Mouse (Mus musculus) cerebellum, adult (tissue): ENCODE results near the gene Ehd1.

ENCODE experiments used
- ATAC-seq: cut with Nextera tagmentation; 2 replicates; pipeline ENCODE4 v1.9.2; 2017; ENCODE audit warnings: mild to moderate bottlenecking, moderate library complexity, mixed read lengths; ENCODE audit not compliant: insufficient number of reproducible peaks, low FRiP score, low TSS enrichment

Gene Ehd1

GRCm38 (mm10) chr19:6253021-6253420, 23.5 kb upstream of the Ehd1 start:
- ATAC-seq = no peak

GRCm38 (mm10) chr19:6260428-6260827, 16.1 kb upstream of the Ehd1 start:
- ATAC-seq = no peak

GRCm38 (mm10) chr19:6260946-6261345, 15.6 kb upstream of the Ehd1 start:
- ATAC-seq = no peak

- no peak for ATAC-seq
These were observed 15.1 kb upstream of the Ehd1 start for GRCm38 (mm10) chr19:6261379-6261778.

- ATAC-seq = no peak
These were observed 14.3 kb upstream of the Ehd1 start for GRCm38 (mm10) chr19:6262222-6262621.

GRCm38 (mm10) chr19:6262839-6263433, 13.6 kb upstream of the Ehd1 start:
- ATAC-seq = no peak

- no peak for ATAC-seq
These were observed 12.3 kb upstream of the Ehd1 start for GRCm38 (mm10) chr19:6264200-6264599.

GRCm38 (mm10) chr19:6264945-6265344, 11.6 kb upstream of the Ehd1 start:
- no peak for ATAC-seq

GRCm38 (mm10) chr19:6265727-6266182, 10.8 kb upstream of the Ehd1 start:
- no peak for ATAC-seq

GRCm38 (mm10) chr19:6267306-6268169, 9.0 kb upstream of the Ehd1 start:
- ATAC-seq = peak; percentile 82

- peak; percentile 23; the same call in 1 of the 2 replicates for ATAC-seq
These were observed 8.4 kb upstream of the Ehd1 start for GRCm38 (mm10) chr19:6268170-6268528.

- ATAC-seq = no peak
These were observed 7.8 kb upstream of the Ehd1 start for GRCm38 (mm10) chr19:6268670-6269132.

- no peak for ATAC-seq
These were observed 6.6 kb upstream of the Ehd1 start for GRCm38 (mm10) chr19:6269798-6270475.

- ATAC-seq = no peak
These were observed 5.9 kb upstream of the Ehd1 start for GRCm38 (mm10) chr19:6270661-6271060.

- ATAC-seq = no peak
These were observed 5.3 kb upstream of the Ehd1 start for GRCm38 (mm10) chr19:6271206-6271605.

GRCm38 (mm10) chr19:6272053-6272452, 4.5 kb upstream of the Ehd1 start:
- ATAC-seq = no peak

- no peak for ATAC-seq
These were observed 3.8 kb upstream of the Ehd1 start for GRCm38 (mm10) chr19:6272738-6273137.

GRCm38 (mm10) chr19:6273592-6273991, 2.9 kb upstream of the Ehd1 start:
- no peak for ATAC-seq

GRCm38 (mm10) chr19:6273998-6274608, 2.4 kb upstream of the Ehd1 start:
- ATAC-seq = no peak

- ATAC-seq = no peak
These were observed 660 bp upstream of the Ehd1 start for GRCm38 (mm10) chr19:6275740-6276389.
